Comparison of ENCODE assay signal across 28 mouse cellular contexts in the genomic region with DNA sequence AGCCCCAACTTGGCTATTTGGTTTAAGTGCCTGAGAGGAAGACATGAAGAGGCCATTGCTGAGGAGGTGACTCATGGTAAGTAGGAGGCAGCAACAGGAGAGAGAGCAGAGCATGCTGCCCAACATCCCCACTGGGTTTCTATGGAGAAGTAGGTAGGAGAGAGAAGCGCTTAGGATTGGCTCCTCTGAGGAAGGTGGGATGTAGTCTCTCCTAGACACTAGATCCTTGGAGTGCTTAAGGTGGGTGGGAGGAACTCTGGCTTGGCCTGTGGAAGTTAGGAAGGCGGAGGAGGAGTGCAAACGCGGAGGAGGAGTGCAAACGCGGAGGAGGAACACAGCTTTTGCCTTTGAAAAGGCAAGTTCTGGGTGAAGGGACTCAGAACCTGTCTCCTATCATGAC. TPM values are rescaled to one million over a fixed set of nuclear protein-coding genes. Genes with fewer than 3 reads are reported as not detected.
DNase-seq lines count a peak whose midpoint lies in the region; ATAC-seq lines count a peak whose summit lies in the region.
"Had no signal": no experiment of that assay in that cellular context is flagged by ENCODE, and none has a peak within 500 bp of the region (broad histone marks: within the 10 kb centered on the region; RNA-seq: fewer than 3 reads in every experiment).

No protein-coding gene starts in this region.

- no peak overlapping the region for H3K27ac ChIP-seq in kidney, embryonic 14.5 days (ENCODE audit: low read depth, low read length)
- H3K27ac ChIP-seq in forebrain, embryonic 11.5 days (ENCODE audit: low read depth, low read length): no peak overlapping the region
- H3K27ac ChIP-seq: embryonic facial prominence, embryonic 15.5 days; forebrain, embryonic 15.5 days; heart, adult 2 months; heart, embryonic 13.5 days; hindbrain, postnatal 0 days; limb, embryonic 15.5 days; liver, embryonic 14.5 days; midbrain, embryonic 13.5 days; neural tube, embryonic 12.5 days had no signal

- no peak overlapping the region for H3K4me3 ChIP-seq in kidney, embryonic 14.5 days (ENCODE audit: low read length)
- no peak overlapping the region for H3K4me3 ChIP-seq in forebrain, embryonic 11.5 days (ENCODE audit: low read depth, low read length)
- H3K4me3 ChIP-seq: embryonic facial prominence, embryonic 15.5 days; forebrain, embryonic 15.5 days; heart, adult 2 months; heart, embryonic 13.5 days; limb, embryonic 15.5 days; megakaryocyte, embryonic 14.5 days; midbrain, embryonic 13.5 days; neural tube, embryonic 12.5 days had no signal

- H3K36me3 ChIP-seq in kidney, embryonic 14.5 days (ENCODE audit: control insufficient read depth, insufficient read depth, low read length): no peaks in the 10 kb centered on the region
- no peaks in the 10 kb centered on the region for H3K36me3 ChIP-seq in forebrain, embryonic 11.5 days (ENCODE audit: control insufficient read depth, insufficient read depth, low read length)
- H3K36me3 ChIP-seq: embryonic facial prominence, embryonic 15.5 days; forebrain, embryonic 15.5 days; heart, embryonic 13.5 days; limb, embryonic 15.5 days; midbrain, embryonic 13.5 days; neural tube, embryonic 12.5 days had no signal

- H3K9me3 ChIP-seq in kidney, embryonic 14.5 days (ENCODE audit: control insufficient read depth, low read length): no peaks in the 10 kb centered on the region
- no peaks in the 10 kb centered on the region for H3K9me3 ChIP-seq in forebrain, embryonic 11.5 days (ENCODE audit: control insufficient read depth, low read length)
- H3K9me3 ChIP-seq: embryonic facial prominence, embryonic 15.5 days; forebrain, embryonic 15.5 days; limb, embryonic 15.5 days; midbrain, embryonic 13.5 days; neural tube, embryonic 12.5 days had no signal

- H3K27me3 ChIP-seq in kidney, embryonic 14.5 days (ENCODE audit: control insufficient read depth, insufficient read depth, low read length): no peaks in the 10 kb centered on the region
- H3K27me3 ChIP-seq in forebrain, embryonic 11.5 days (ENCODE audit: control insufficient read depth, insufficient read depth, low read length): no peaks in the 10 kb centered on the region
- H3K27me3 ChIP-seq: embryonic facial prominence, embryonic 15.5 days; forebrain, embryonic 15.5 days; heart, embryonic 13.5 days; limb, embryonic 15.5 days; megakaryocyte, embryonic 14.5 days; midbrain, embryonic 13.5 days; neural tube, embryonic 12.5 days; Patski had no signal

- no peak overlapping the region for H3K4me2 ChIP-seq in kidney, embryonic 14.5 days (replicated peaks; ENCODE audit: low read depth, low read length)
- no peak overlapping the region for H3K4me2 ChIP-seq in forebrain, embryonic 11.5 days (ENCODE audit: low read depth, low read length, severe bottlenecking)
- H3K4me2 ChIP-seq: embryonic facial prominence, embryonic 15.5 days; forebrain, embryonic 15.5 days; heart, embryonic 13.5 days; limb, embryonic 15.5 days; lung, embryonic 14.5 days; midbrain, embryonic 13.5 days; neural tube, embryonic 12.5 days had no signal

- no peak overlapping the region for H3K9ac ChIP-seq in kidney, embryonic 14.5 days (ENCODE audit: low read depth, low read length)
- H3K9ac ChIP-seq in forebrain, embryonic 11.5 days (ENCODE audit: low read length): no peak overlapping the region
- H3K9ac ChIP-seq: embryonic facial prominence, embryonic 15.5 days; forebrain, embryonic 15.5 days; heart, embryonic 13.5 days; limb, embryonic 15.5 days; liver, embryonic 14.5 days; lung, embryonic 14.5 days; midbrain, embryonic 13.5 days; neural tube, embryonic 12.5 days had no signal

- ATAC-seq in kidney, embryonic 14.5 days (ENCODE audit: low FRiP score, low TSS enrichment): peak; percentile 58
- no peak for ATAC-seq in forebrain, embryonic 11.5 days (replicated peaks; ENCODE audit: low FRiP score)
- ATAC-seq: forebrain, embryonic 15.5 days; hindbrain, postnatal 0 days; intestine, embryonic 16.5 days; midbrain, embryonic 13.5 days; Patski had no signal

- DNase-seq in kidney, adult 8-10 months: no peak
- DNase-seq in right cerebral cortex, adult 18-20 months: peak; percentile 73
- DNase-seq in right cerebral cortex, postnatal 4 days: no peak
- peak; percentile 51 to 70 for DNase-seq in left cerebral cortex, adult 9 months (ENCODE audit: low spot score in 2 of 2)
- DNase-seq in forebrain, embryonic 11.5 days (ENCODE audit: low spot score): no peak
- DNase-seq in layer of hippocampus, adult 8-10 months (ENCODE audit: low spot score in 2 of 2): no peak
- DNase-seq: adrenal gland, postnatal 36 days; cerebellum, adult 11 months; cerebellum, adult 9-11 months; gastrocnemius, postnatal 25 days; heart, adult 2 months; heart, postnatal 14 days; kidney, postnatal 25 days; lung, embryonic 14.5 days; lung, postnatal 36 days; spleen, adult 18-20 months had no signal

- no peaks in the 10 kb centered on the region for H3K4me1 ChIP-seq in kidney, embryonic 14.5 days (ENCODE audit: control insufficient read depth, insufficient read depth, low read length)
- H3K4me1 ChIP-seq in forebrain, embryonic 11.5 days (replicated peaks; ENCODE audit: control insufficient read depth, insufficient read depth, low read length): no peaks in the 10 kb centered on the region
- H3K4me1 ChIP-seq: embryonic facial prominence, embryonic 15.5 days; forebrain, embryonic 15.5 days; heart, embryonic 13.5 days; limb, embryonic 15.5 days; megakaryocyte, embryonic 14.5 days; midbrain, embryonic 13.5 days; neural tube, embryonic 12.5 days had no signal

- WGBS in kidney, embryonic 14.5 days: 40% methylated on average over 6 of the region's 6 CpGs
- WGBS in forebrain, embryonic 11.5 days: 65% methylated on average over 6 of the region's 6 CpGs

RNA-seq across cellular contexts. Expression of gene Farp1, which starts 45.9 kb away (rescaled TPM):
- 32.1 and 43.3 TPM in 2 replicates for polyA plus RNA-seq in kidney, embryonic 14.5 days (2014; fragmentation: Nextera tagmentation; extraction: Ambion mirVana)
- polyA plus RNA-seq in forebrain, embryonic 11.5 days (2014; fragmentation: Nextera tagmentation; extraction: Ambion mirVana): 32.0 and 33.8 TPM in 2 replicates
- 100 to 1,000 TPM; 110 to 121 (median 116) TPM for total RNA-seq in layer of hippocampus, adult 8-10 months (2022)

Comparison
In these comparisons a context has a peak if more than half of its experiments do, and no peak if none do; other contexts are left out.
1. DNase-seq: peak in right cerebral cortex, adult 18-20 months (single experiment) and left cerebral cortex, adult 9 months (2 of 2); none in kidney, adult 8-10 months (0 of 2), right cerebral cortex, postnatal 4 days (single experiment), forebrain, embryonic 11.5 days (single experiment) and layer of hippocampus, adult 8-10 months (0 of 2).